Comparison of ENCODE assay signal across 13 mouse cellular contexts in the genomic region with DNA sequence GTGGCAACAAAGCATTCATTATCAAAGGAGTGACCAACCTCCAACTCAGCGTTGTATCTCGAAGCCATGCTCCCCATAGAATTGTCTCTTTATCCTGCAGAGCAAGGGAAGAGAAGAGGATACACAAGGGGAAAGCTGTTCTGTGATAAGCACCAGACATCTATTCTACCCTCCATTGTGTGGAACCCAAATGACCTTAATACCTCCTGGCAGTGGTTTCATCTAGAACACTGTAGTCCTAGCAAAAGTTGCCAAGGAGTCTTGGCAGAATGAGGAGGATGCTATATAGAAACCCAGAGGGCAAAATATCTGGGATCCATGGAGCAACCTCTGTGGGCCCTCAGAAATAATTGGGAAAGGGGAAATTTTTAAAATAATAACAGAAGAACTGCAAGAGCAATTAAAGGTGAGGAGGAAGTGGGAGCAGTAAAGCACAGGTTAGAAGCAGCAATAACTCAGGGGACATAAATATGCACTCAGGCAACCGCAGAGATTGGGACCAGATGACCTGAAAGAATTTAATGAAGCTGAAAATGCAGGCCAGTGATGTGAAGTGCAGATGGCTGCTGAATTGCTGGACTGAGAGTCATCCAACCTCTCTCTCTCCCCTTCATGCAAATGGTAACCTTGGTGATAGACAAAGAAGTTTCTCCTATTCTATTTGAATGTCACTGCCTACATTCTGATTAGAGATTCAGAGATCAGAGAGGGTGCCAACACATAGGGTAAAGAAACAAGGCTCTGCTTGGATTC.
DNase-seq lines count a peak whose midpoint lies in the region; ATAC-seq lines count a peak whose summit lies in the region.
"Had no signal": no experiment of that assay in that cellular context is flagged by ENCODE, and none has a peak within 500 bp of the region (broad histone marks: within the 10 kb centered on the region; RNA-seq: fewer than 3 reads in every experiment).

No protein-coding gene starts in this region.

- no peaks in the 10 kb centered on the region for H3K27me3 ChIP-seq in forebrain, embryonic 10.5 days (ENCODE audit: poor library complexity, severe bottlenecking)
- no peaks in the 10 kb centered on the region for H3K27me3 ChIP-seq in hindbrain, embryonic 15.5 days
- no peaks in the 10 kb centered on the region for H3K27me3 ChIP-seq in midbrain, embryonic 14.5 days (ENCODE audit: control insufficient read depth, insufficient read depth, low read length)
- no peaks in the 10 kb centered on the region for H3K27me3 ChIP-seq in heart, embryonic 11.5 days (ENCODE audit: control insufficient read depth, insufficient read depth, low read length)
- H3K27me3 ChIP-seq: embryonic facial prominence, embryonic 13.5 days had no signal

- H3K4me3 ChIP-seq in forebrain, embryonic 10.5 days = no peak overlapping the region
- H3K4me3 ChIP-seq in hindbrain, embryonic 15.5 days = no peak overlapping the region
- no peak overlapping the region for H3K4me3 ChIP-seq in midbrain, embryonic 14.5 days (replicated peaks; ENCODE audit: low read depth, low read length)
- H3K4me3 ChIP-seq in heart, embryonic 11.5 days (ENCODE audit: low read depth, low read length) = no peak overlapping the region
- H3K4me3 ChIP-seq: embryonic facial prominence, embryonic 13.5 days had no signal

- no peaks in the 10 kb centered on the region for H3K36me3 ChIP-seq in forebrain, embryonic 10.5 days (replicated peaks)
- H3K36me3 ChIP-seq in hindbrain, embryonic 15.5 days = no peaks in the 10 kb centered on the region
- H3K36me3 ChIP-seq in midbrain, embryonic 14.5 days (ENCODE audit: control insufficient read depth, insufficient read depth, low read length) = no peaks in the 10 kb centered on the region
- H3K36me3 ChIP-seq in heart, embryonic 11.5 days (ENCODE audit: control insufficient read depth, insufficient read depth, low read length) = no peaks in the 10 kb centered on the region
- H3K36me3 ChIP-seq: embryonic facial prominence, embryonic 13.5 days had no signal

- H3K9ac ChIP-seq in hindbrain, embryonic 15.5 days = no peak overlapping the region
- no peak overlapping the region for H3K9ac ChIP-seq in midbrain, embryonic 14.5 days (replicated peaks; ENCODE audit: low read length)
- H3K9ac ChIP-seq in heart, embryonic 11.5 days (ENCODE audit: low read depth, low read length) = no peak overlapping the region
- H3K9ac ChIP-seq: embryonic facial prominence, embryonic 13.5 days had no signal

- H3K27ac ChIP-seq in forebrain, embryonic 10.5 days = peak overlapping the region; percentile 30; the same call in 1 of the 2 replicates
- no peak overlapping the region for H3K27ac ChIP-seq in hindbrain, embryonic 15.5 days (replicated peaks)
- no peak overlapping the region for H3K27ac ChIP-seq in midbrain, embryonic 14.5 days (replicated peaks; ENCODE audit: low read depth, low read length)
- no peak overlapping the region for H3K27ac ChIP-seq in heart, embryonic 11.5 days (ENCODE audit: low read depth, low read length)
- H3K27ac ChIP-seq: embryonic facial prominence, embryonic 13.5 days had no signal

- H3K4me2 ChIP-seq in hindbrain, embryonic 15.5 days = no peak overlapping the region
- no peak overlapping the region for H3K4me2 ChIP-seq in midbrain, embryonic 14.5 days (ENCODE audit: low read length)
- H3K4me2 ChIP-seq in heart, embryonic 11.5 days = no peak overlapping the region
- H3K4me2 ChIP-seq: embryonic facial prominence, embryonic 13.5 days had no signal

- peak; percentile 16 for DNase-seq in R1 (ENCODE audit: low read depth, low spot score)
- DNase-seq in forebrain, embryonic 10.5 days (ENCODE audit: extremely low spot score, low spot score) = no peak
- DNase-seq in midbrain, embryonic 14.5 days = peak; percentile 24
- DNase-seq in thymus, postnatal 25 days = no peak
- no peak for DNase-seq in spleen, postnatal 10 days (ENCODE audit: low spot score in 2 of 2)
- DNase-seq in left cerebral cortex, postnatal 10 days (ENCODE audit: extremely low spot score in 1 of 2, low spot score in 2 of 2) = no peak
- DNase-seq: cerebellum, adult 11 months; kidney, postnatal 36 days; lung, postnatal 10 days; thymus, adult 2 months had no signal

- WGBS in forebrain, embryonic 10.5 days = 60% methylated on average over 3 of the region's 3 CpGs
- WGBS in hindbrain, embryonic 15.5 days = 31% methylated on average over 3 of the region's 3 CpGs
- 45% methylated on average over 3 of the region's 3 CpGs for WGBS in midbrain, embryonic 14.5 days
- WGBS in heart, embryonic 11.5 days (ENCODE audit: insufficient replicate concordance) = 77% methylated on average over 3 of the region's 3 CpGs

- intact Hi-C loops in left cerebral cortex, postnatal 10 days (cut with DNase I) = no loop called here

- H3K9me3 ChIP-seq in forebrain, embryonic 10.5 days = no peaks in the 10 kb centered on the region
- no peaks in the 10 kb centered on the region for H3K9me3 ChIP-seq in hindbrain, embryonic 15.5 days
- no peaks in the 10 kb centered on the region for H3K9me3 ChIP-seq in midbrain, embryonic 14.5 days (ENCODE audit: control insufficient read depth, low read length)
- H3K9me3 ChIP-seq in heart, embryonic 11.5 days (replicated peaks; ENCODE audit: control insufficient read depth, low read length) = no peaks in the 10 kb centered on the region
- H3K9me3 ChIP-seq: embryonic facial prominence, embryonic 13.5 days had no signal

- peaks cover 24% of the 10 kb centered on the region for H3K4me1 ChIP-seq in forebrain, embryonic 10.5 days
- H3K4me1 ChIP-seq in hindbrain, embryonic 15.5 days (replicated peaks) = no peaks in the 10 kb centered on the region
- peaks cover 6% of the 10 kb centered on the region; the same call in 1 of the 2 replicates for H3K4me1 ChIP-seq in midbrain, embryonic 14.5 days (ENCODE audit: control insufficient read depth, insufficient read depth, low read length)
- no peaks in the 10 kb centered on the region for H3K4me1 ChIP-seq in heart, embryonic 11.5 days (ENCODE audit: control insufficient read depth, insufficient read depth, low read length)
- H3K4me1 ChIP-seq: embryonic facial prominence, embryonic 13.5 days had no signal

- ATAC-seq in hindbrain, embryonic 15.5 days (ENCODE audit: low FRiP score, low read depth) = peak; percentile 71
- 0 out of 2 replicates have a peak, but pooled peaks have one; percentile 34 for ATAC-seq in midbrain, embryonic 14.5 days (ENCODE audit: low FRiP score, low TSS enrichment)
- no peak for ATAC-seq in heart, embryonic 11.5 days (replicated peaks; ENCODE audit: insufficient number of reproducible peaks, low FRiP score, low TSS enrichment)

Comparison
In these comparisons a context has a peak if more than half of its experiments do, and no peak if none do; other contexts are left out.
1. DNase-seq: peak in R1 (single experiment) and midbrain, embryonic 14.5 days (single experiment); none in forebrain, embryonic 10.5 days (single experiment), thymus, postnatal 25 days (single experiment), spleen, postnatal 10 days (0 of 2) and left cerebral cortex, postnatal 10 days (0 of 2).